In genomic region chr10:25533105-25533504, GRCm38 (mm10) we compare ENCODE assay signal across 32 mouse cellular contexts. TPM values are rescaled to one million over a fixed set of nuclear protein-coding genes. Genes with fewer than 3 reads are reported as not detected.
DNase-seq lines count a peak whose midpoint lies in the region; ATAC-seq and TF ChIP-seq lines count a peak whose summit lies in the region.
"Had no signal": no experiment of that assay in that cellular context is flagged by ENCODE, and none has a peak within 500 bp of the region (broad histone marks: within the 10 kb centered on the region; RNA-seq: fewer than 3 reads in every experiment).

No protein-coding gene starts in this region.

- H3K9ac ChIP-seq in limb, embryonic 14.5 days (ENCODE audit: low read depth, low read length, severe bottlenecking): no peak overlapping the region
- H3K9ac ChIP-seq: forebrain, embryonic 12.5 days; heart, embryonic 12.5 days; hindbrain, embryonic 13.5 days; limb, embryonic 15.5 days; lung, embryonic 15.5 days; neural tube, embryonic 15.5 days had no signal

- WGBS in limb, embryonic 14.5 days: 72% methylated on average over 2 of the region's 2 CpGs
- 92% methylated on average over 2 of the region's 2 CpGs for WGBS in limb, embryonic 10.5 days

- ATAC-seq in limb, embryonic 14.5 days (ENCODE audit: low FRiP score, low read depth): 0 out of 2 replicates have a peak, but pooled peaks have one; percentile 16
- ATAC-seq: CD4-positive, CD25-positive, alpha-beta regulatory T cell, adult 4 months had no signal

- intact Hi-C loops in heart, postnatal 36 days (cut with DNase I): no loop called here

- H3K36me3 ChIP-seq in limb, embryonic 14.5 days (ENCODE audit: control insufficient read depth, insufficient read depth, low read length): no peaks in the 10 kb centered on the region
- no peaks in the 10 kb centered on the region for H3K36me3 ChIP-seq in limb, embryonic 10.5 days
- H3K36me3 ChIP-seq: forebrain, embryonic 12.5 days; heart, embryonic 12.5 days; hindbrain, embryonic 13.5 days; limb, embryonic 15.5 days; lung, embryonic 15.5 days; neural tube, embryonic 15.5 days had no signal

- no peaks in the 10 kb centered on the region for H3K4me1 ChIP-seq in limb, embryonic 14.5 days (ENCODE audit: control insufficient read depth, insufficient read depth, low read length)
- H3K4me1 ChIP-seq in limb, embryonic 10.5 days: no peaks in the 10 kb centered on the region
- H3K4me1 ChIP-seq: forebrain, embryonic 12.5 days; limb, embryonic 15.5 days had no signal

- no peaks in the 10 kb centered on the region for H3K27me3 ChIP-seq in limb, embryonic 14.5 days (ENCODE audit: control insufficient read depth, insufficient read depth, low read length)
- no peaks in the 10 kb centered on the region for H3K27me3 ChIP-seq in limb, embryonic 10.5 days (ENCODE audit: low read depth, poor library complexity, severe bottlenecking)
- H3K27me3 ChIP-seq: forebrain, embryonic 12.5 days; heart, embryonic 12.5 days; hindbrain, embryonic 13.5 days; limb, embryonic 15.5 days; lung, embryonic 15.5 days; neural tube, embryonic 15.5 days had no signal

- H3K4me3 ChIP-seq in limb, embryonic 14.5 days (replicated peaks; ENCODE audit: low read length): no peak overlapping the region
- H3K4me3 ChIP-seq in limb, embryonic 10.5 days: no peak overlapping the region
- H3K4me3 ChIP-seq: erythroblast, embryonic 14.5 days; forebrain, embryonic 12.5 days; heart, embryonic 12.5 days; hindbrain, embryonic 13.5 days; limb, embryonic 15.5 days; lung, embryonic 15.5 days; neural tube, embryonic 15.5 days had no signal

- DNase-seq in heart, adult 11 months: peak; percentile 61
- DNase-seq in heart, postnatal 36 days: no peak
- DNase-seq in limb, embryonic 14.5 days (ENCODE audit: low spot score): peak; percentile 7
- DNase-seq in limb, embryonic 10.5 days (ENCODE audit: low spot score): no peak
- peak; percentile 2 for DNase-seq in testis, postnatal 14 days (ENCODE audit: low spot score)
- DNase-seq in testis, postnatal 10 days (ENCODE audit: low spot score): no peak
- DNase-seq in T-cell, adult 2 months (ENCODE audit: low spot score): no peak
- DNase-seq: adrenal gland, postnatal 25 days; cerebellum, adult 8-10 months; cerebellum, postnatal 36 days; gastrocnemius, postnatal 36 days; heart, postnatal 14 days; kidney, postnatal 4 days; layer of hippocampus, adult 9-11 months; right cerebral cortex, adult 18-20 months; right cerebral cortex, postnatal 4 days; thymus, adult 18-20 months; thymus, postnatal 4 days had no signal

- H3K9me3 ChIP-seq in limb, embryonic 14.5 days (ENCODE audit: control insufficient read depth, low read length): no peaks in the 10 kb centered on the region
- no peaks in the 10 kb centered on the region for H3K9me3 ChIP-seq in limb, embryonic 10.5 days (replicated peaks)
- H3K9me3 ChIP-seq: forebrain, embryonic 12.5 days; heart, embryonic 12.5 days; hindbrain, embryonic 13.5 days; limb, embryonic 15.5 days; lung, embryonic 15.5 days; neural tube, embryonic 15.5 days had no signal

- no peak for TF ChIP-seq POLR2A in limb, embryonic 14.5 days (IDR thresholded peaks at IDR 0.05; ENCODE audit: borderline replicate concordance, extremely low read depth, insufficient read depth, insufficient read length)

- no peak overlapping the region for H3K27ac ChIP-seq in limb, embryonic 14.5 days (replicated peaks; ENCODE audit: low read depth, low read length)
- no peak overlapping the region for H3K27ac ChIP-seq in limb, embryonic 10.5 days
- H3K27ac ChIP-seq: forebrain, embryonic 12.5 days; hindbrain, embryonic 13.5 days; limb, embryonic 15.5 days; lung, embryonic 15.5 days; neural tube, embryonic 15.5 days had no signal

- H3K4me2 ChIP-seq in limb, embryonic 14.5 days (replicated peaks; ENCODE audit: low read depth, low read length, severe bottlenecking): no peak overlapping the region
- H3K4me2 ChIP-seq: forebrain, embryonic 12.5 days; heart, embryonic 12.5 days; hindbrain, embryonic 13.5 days; limb, embryonic 15.5 days; lung, embryonic 15.5 days; midbrain, embryonic 11.5 days; neural tube, embryonic 15.5 days had no signal

RNA-seq across cellular contexts. Expression of gene Smlr1, which starts 3.0 kb away (rescaled TPM):
- total RNA-seq in heart, postnatal 36 days (2021): not detected
- polyA plus RNA-seq in limb, embryonic 14.5 days (2012; rRNA removed): 0.12 and 0.24 TPM in 2 replicates
- polyA plus RNA-seq in limb, embryonic 14.5 days (2014; fragmentation: Nextera tagmentation; extraction: Ambion mirVana): not detected in 2 replicates
- not detected in 2 replicates for polyA plus RNA-seq in limb, embryonic 10.5 days (2016; fragmentation: Nextera tagmentation; extraction: Ambion mirVana)
- total RNA-seq: adrenal gland, postnatal 25 days; gastrocnemius, postnatal 36 days; heart, postnatal 14 days; left cerebral cortex, adult 18-20 months; left cerebral cortex, postnatal 25 days had no signal
- polyA plus RNA-seq: CD4-positive, CD25-positive, alpha-beta regulatory T cell, adult 4 months; embryonic facial prominence, embryonic 11.5 days; erythroblast, embryonic 14.5 days; forebrain, embryonic 12.5 days; heart, embryonic 12.5 days; limb, embryonic 15.5 days; lung, embryonic 15.5 days; midbrain, embryonic 11.5 days; midbrain, postnatal 0 days; neural tube, embryonic 15.5 days; stomach, embryonic 14.5 days had no signal

Comparison
In these comparisons a context has a peak if more than half of its experiments do, and no peak if none do; other contexts are left out.
1. DNase-seq: peak in heart, adult 11 months (single experiment), limb, embryonic 14.5 days (single experiment) and testis, postnatal 14 days (single experiment); none in heart, postnatal 36 days (0 of 2), limb, embryonic 10.5 days (single experiment), testis, postnatal 10 days (single experiment) and T-cell, adult 2 months (single experiment).